19 mouse cellular contexts compared by ENCODE assay signal in the genomic region with DNA sequence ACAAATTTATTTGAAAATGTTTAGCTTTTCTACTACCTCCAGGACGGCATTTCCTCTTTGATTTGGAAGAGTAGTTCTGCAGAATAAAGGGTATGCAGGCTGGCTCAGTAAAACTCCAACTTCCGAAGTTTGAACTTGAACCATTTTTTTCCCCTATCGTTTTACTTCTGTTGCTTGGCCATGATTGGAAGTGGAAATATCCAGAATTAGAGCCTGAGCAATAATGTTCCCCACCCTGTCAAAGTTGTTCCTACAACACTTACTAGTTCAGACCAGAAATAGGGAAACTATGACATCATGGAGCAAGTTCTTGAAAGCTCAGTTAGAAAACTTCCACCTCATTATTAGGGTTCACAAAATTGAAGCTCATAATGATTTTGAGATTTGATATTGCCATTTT. TPM values are rescaled to one million over a fixed set of nuclear protein-coding genes. Genes with fewer than 3 reads are reported as not detected.
DNase-seq lines count a peak whose midpoint lies in the region; ATAC-seq and TF ChIP-seq lines count a peak whose summit lies in the region.
"Had no signal": no experiment of that assay in that cellular context is flagged by ENCODE, and none has a peak within 500 bp of the region (broad histone marks: within the 10 kb centered on the region; RNA-seq: fewer than 3 reads in every experiment).

No protein-coding gene starts in this region.

- no peak for DNase-seq in heart, adult 2 months
- DNase-seq in lung, postnatal 25 days (ENCODE audit: low spot score) = peak; percentile 26
- DNase-seq in lung, postnatal 4 days = no peak
- DNase-seq in liver, embryonic 14.5 days (ENCODE audit: low read depth in 3 of 3, low spot score in 3 of 3) = no peak
- no peak for DNase-seq in gastrocnemius, adult 8-10 months (ENCODE audit: low spot score in 2 of 2)
- DNase-seq: adrenal gland, adult 8-10 months; cerebellum, adult 8-10 months; kidney, adult 2 months; midbrain, embryonic 14.5 days; right cerebral cortex, postnatal 14 days; thymus, postnatal 14 days had no signal

- TF ChIP-seq CTCF in heart, adult 2 months (IDR thresholded peaks at IDR 0.05) = no peak
- no peak for TF ChIP-seq CTCF in liver, embryonic 14.5 days (IDR thresholded peaks at IDR 0.05; ENCODE audit: low read depth)

- ATAC-seq in heart, embryonic 11.5 days (replicated peaks; ENCODE audit: insufficient number of reproducible peaks, low FRiP score, low TSS enrichment) = no peak
- ATAC-seq in liver, embryonic 14.5 days (ENCODE audit: insufficient read depth) = no peak
- ATAC-seq in frontal cortex, adult (ENCODE audit: low TSS enrichment) = no peak
- ATAC-seq: forebrain, embryonic 16.5 days had no signal

- no peaks in the 10 kb centered on the region for H3K9me3 ChIP-seq in heart, embryonic 11.5 days (replicated peaks; ENCODE audit: control insufficient read depth, low read length)
- no peaks in the 10 kb centered on the region for H3K9me3 ChIP-seq in liver, embryonic 14.5 days (ENCODE audit: control insufficient read depth, low read length)
- H3K9me3 ChIP-seq: G1E; heart, embryonic 12.5 days; hindbrain, embryonic 12.5 days; limb, embryonic 10.5 days had no signal

- H3K4me2 ChIP-seq in heart, embryonic 11.5 days = no peak overlapping the region
- H3K4me2 ChIP-seq in liver, embryonic 14.5 days (ENCODE audit: low read depth) = peak overlapping the region; percentile 14; the same call in 1 of the 2 replicates
- H3K4me2 ChIP-seq: heart, embryonic 12.5 days; hindbrain, embryonic 12.5 days had no signal

- no peaks in the 10 kb centered on the region for H3K27me3 ChIP-seq in heart, adult 2 months (ENCODE audit: control insufficient read depth, insufficient read depth, low read length)
- H3K27me3 ChIP-seq in heart, embryonic 11.5 days (ENCODE audit: control insufficient read depth, insufficient read depth, low read length) = no peaks in the 10 kb centered on the region
- H3K27me3 ChIP-seq in liver, embryonic 14.5 days (ENCODE audit: control insufficient read depth, insufficient read depth, low read length) = no peaks in the 10 kb centered on the region
- H3K27me3 ChIP-seq: heart, embryonic 12.5 days; hindbrain, embryonic 12.5 days had no signal

- H3K36me3 ChIP-seq in heart, adult 2 months (ENCODE audit: control insufficient read depth, insufficient read depth, low read length) = no peaks in the 10 kb centered on the region
- H3K36me3 ChIP-seq in heart, embryonic 11.5 days (ENCODE audit: control insufficient read depth, insufficient read depth, low read length) = no peaks in the 10 kb centered on the region
- H3K36me3 ChIP-seq in liver, embryonic 14.5 days (replicated peaks; ENCODE audit: control insufficient read depth, insufficient read depth, low read depth) = no peaks in the 10 kb centered on the region
- H3K36me3 ChIP-seq: G1E; heart, embryonic 12.5 days; hindbrain, embryonic 12.5 days; limb, embryonic 10.5 days had no signal

- WGBS in heart, adult 2 months = 50% methylated on average over 3 of the region's 3 CpGs
- 67% methylated on average over 3 of the region's 3 CpGs for WGBS in heart, embryonic 11.5 days (ENCODE audit: insufficient replicate concordance)
- 48% methylated on average over 3 of the region's 3 CpGs for WGBS in liver, embryonic 14.5 days (ENCODE audit: insufficient replicate concordance)

- H3K9ac ChIP-seq in heart, adult 2 months (ENCODE audit: low read depth, low read length) = no peak overlapping the region
- no peak overlapping the region for H3K9ac ChIP-seq in heart, embryonic 11.5 days (ENCODE audit: low read depth, low read length)
- H3K9ac ChIP-seq in liver, embryonic 14.5 days (replicated peaks) = no peak overlapping the region
- H3K9ac ChIP-seq: heart, embryonic 12.5 days; hindbrain, embryonic 12.5 days had no signal

- TF ChIP-seq EP300 in heart, adult 2 months (IDR thresholded peaks at IDR 0.05; ENCODE audit: insufficient read depth, low read depth, low read length) = no peak
- no peak for TF ChIP-seq EP300 in liver, embryonic 14.5 days (IDR thresholded peaks at IDR 0.05; ENCODE audit: low read depth)

- peak overlapping the region; percentile 7 for H3K4me3 ChIP-seq in heart, adult 2 months
- no peak overlapping the region for H3K4me3 ChIP-seq in heart, embryonic 11.5 days (ENCODE audit: low read depth, low read length)
- H3K4me3 ChIP-seq in liver, embryonic 14.5 days (ENCODE audit: insufficient read depth in 1 of 2, low read depth in 2 of 2, low read length in 2 of 2) = 0 out of 4 replicates have a peak overlapping the region, but pooled peaks of 1 of the 2 experiments have one; percentile 1
- H3K4me3 ChIP-seq: heart, embryonic 12.5 days; hindbrain, embryonic 12.5 days; limb, embryonic 10.5 days had no signal

- H3K79me2 ChIP-seq in heart, adult 2 months (replicated peaks; ENCODE audit: control insufficient read depth, insufficient read depth, low read length) = no peaks in the 10 kb centered on the region

- intact Hi-C loops in heart, adult 2 months (cut with DNase I) = loop anchor here (10.0 kb wide), 1 partner anchor 528 kb away; no protein-coding TSS in a partner anchor

- H3K27ac ChIP-seq in heart, adult 2 months = peak overlapping the region; percentile 75
- H3K27ac ChIP-seq in heart, embryonic 11.5 days (ENCODE audit: low read depth, low read length) = no peak overlapping the region
- H3K27ac ChIP-seq in liver, embryonic 14.5 days = no peak overlapping the region
- H3K27ac ChIP-seq: hindbrain, embryonic 12.5 days; kidney, postnatal 0 days had no signal

- H3K4me1 ChIP-seq in heart, adult 2 months (ENCODE audit: control insufficient read depth, insufficient read depth, low read length) = peaks cover 2% of the 10 kb centered on the region
- H3K4me1 ChIP-seq in heart, embryonic 11.5 days (ENCODE audit: control insufficient read depth, insufficient read depth, low read length) = no peaks in the 10 kb centered on the region
- H3K4me1 ChIP-seq in liver, embryonic 14.5 days (replicated peaks; ENCODE audit: control insufficient read depth in 2 of 2, insufficient read depth in 2 of 2, low read length in 1 of 2) = no peaks in the 10 kb centered on the region; a peak in 1 of 4 replicates
- H3K4me1 ChIP-seq: heart, embryonic 12.5 days; hindbrain, embryonic 12.5 days; limb, embryonic 10.5 days had no signal

- TF ChIP-seq POLR2A in heart, adult 2 months (IDR thresholded peaks at IDR 0.05; ENCODE audit: insufficient read depth, low read depth, low read length) = no peak

RNA-seq across cellular contexts. Expression of gene Agmo, which starts 1.0 kb away (rescaled TPM):
- total RNA-seq in heart, adult 2 months (2021) = 1 to 10 TPM; 1.6 to 2.0 TPM
- 3.4 and 3.8 TPM in 2 replicates for polyA plus RNA-seq in heart, adult 2 months (2012; rRNA removed)
- polyA plus RNA-seq in heart, embryonic 11.5 days (2014; fragmentation: Nextera tagmentation; extraction: Ambion mirVana) = 0.21 TPM in 1 of 2 replicates, not detected in the other
- 3.4 and 4.6 TPM in 2 replicates for polyA plus RNA-seq in liver, embryonic 14.5 days (2012; rRNA removed)
- polyA plus RNA-seq in liver, embryonic 14.5 days (2014; fragmentation: Nextera tagmentation; extraction: Ambion mirVana) = 13.9 and 15.7 TPM in 2 replicates
- total RNA-seq in gastrocnemius, adult 8-10 months (2022) = 1 to 10 TPM in 3 of 4 experiments, under 1 TPM in 1; 0.65 to 1.7 (median 1.4) TPM
